Mouse (Mus musculus): ENCODE data around the gene Slc25a29. TPM values are rescaled to one million over a fixed set of nuclear protein-coding genes. Genes with fewer than 3 reads are reported as not detected.

Slc25a29 gene
- total RNA-seq, 2 experiments from 2014 or later, result 14.7 to 15.8 TPM

- intact Hi-C loops (cut with DNase I), result loop anchor here (2.0 kb wide), 1 partner anchor 42 kb away; no protein-coding TSS in a partner anchor
- DNase-seq (ENCODE audit: low spot score in 2 of 2), result no peak
Observed at GRCm38 (mm10) chr12:108836722-108837121, 1.0 kb upstream of the Slc25a29 start.

GRCm38 (mm10) chr12:108835208-108835839, 359 bp downstream of the Slc25a29 start:
- intact Hi-C loops (cut with DNase I), result no loop called here
- DNase-seq (ENCODE audit: low spot score in 2 of 2), result no peak

GRCm38 (mm10) chr12:108834786-108835185, 897 bp downstream of the Slc25a29 start:
- intact Hi-C loops (cut with DNase I), result no loop called here
- no peak for DNase-seq (ENCODE audit: low spot score in 2 of 2)

- DNase-seq (ENCODE audit: low spot score in 2 of 2), result no peak
- intact Hi-C loops (cut with DNase I), result no loop called here
Observed at GRCm38 (mm10) chr12:108834337-108834736, 1.3 kb downstream of the Slc25a29 start.

GRCm38 (mm10) chr12:108833408-108833807, 2.3 kb downstream of the Slc25a29 start:
- DNase-seq (ENCODE audit: low spot score in 2 of 2), result no peak
- intact Hi-C loops (cut with DNase I), result no loop called here

GRCm38 (mm10) chr12:108832851-108833250, 2.8 kb downstream of the Slc25a29 start:
- intact Hi-C loops (cut with DNase I), result no loop called here
- no peak for DNase-seq (ENCODE audit: low spot score in 2 of 2)

- DNase-seq (ENCODE audit: low spot score in 2 of 2), result no peak
- intact Hi-C loops (cut with DNase I), result no loop called here
Observed at GRCm38 (mm10) chr12:108831966-108832643, 3.6 kb downstream of the Slc25a29 start.

- DNase-seq (ENCODE audit: low spot score in 2 of 2), result no peak
- intact Hi-C loops (cut with DNase I), result no loop called here
Observed at GRCm38 (mm10) chr12:108830358-108830757, 5.3 kb downstream of the Slc25a29 start.

- DNase-seq (ENCODE audit: low spot score in 2 of 2), result no peak
- intact Hi-C loops (cut with DNase I), result no loop called here
Observed at GRCm38 (mm10) chr12:108829636-108830035, 6.0 kb downstream of the Slc25a29 start.

- DNase-seq (ENCODE audit: low spot score in 2 of 2), result no peak
- intact Hi-C loops (cut with DNase I), result no loop called here
Observed at GRCm38 (mm10) chr12:108827641-108828040, 8.0 kb downstream of the Slc25a29 start.

- no peak for DNase-seq (ENCODE audit: low spot score in 2 of 2)
- intact Hi-C loops (cut with DNase I), result no loop called here
Observed at GRCm38 (mm10) chr12:108826958-108827535, 8.6 kb downstream of the Slc25a29 start.

- intact Hi-C loops (cut with DNase I), result no loop called here
- no peak for DNase-seq (ENCODE audit: low spot score in 2 of 2)
Observed at GRCm38 (mm10) chr12:108826282-108826957, 9.3 kb downstream of the Slc25a29 start.

- intact Hi-C loops (cut with DNase I), result no loop called here
Observed at GRCm38 (mm10) chr12:108825561-108826224, 10.0 kb downstream of the Slc25a29 start.

GRCm38 (mm10) chr12:108824225-108824874, 11.3 kb downstream of the Slc25a29 start:
- DNase-seq (ENCODE audit: low spot score in 2 of 2), result no peak
- intact Hi-C loops (cut with DNase I), result no loop called here

More at GRCm38 (mm10) chr12:108825561-108826224, 10.0 kb downstream of the Slc25a29 start:
- no peak for DNase-seq (ENCODE audit: low spot score in 2 of 2)

- intact Hi-C loops (cut with DNase I), result no loop called here
- no peak for DNase-seq (ENCODE audit: low spot score in 2 of 2)
Observed at GRCm38 (mm10) chr12:108823036-108823435, 12.6 kb downstream of the Slc25a29 start.

- DNase-seq (ENCODE audit: low spot score in 2 of 2), result no peak
- intact Hi-C loops (cut with DNase I), result no loop called here
Observed at GRCm38 (mm10) chr12:108820461-108820860, 15.2 kb downstream of the Slc25a29 start.

GRCm38 (mm10) chr12:108816569-108816968, 19.1 kb downstream of the Slc25a29 start:
- no peak for DNase-seq (ENCODE audit: low spot score in 2 of 2)
- intact Hi-C loops (cut with DNase I), result no loop called here

- DNase-seq (ENCODE audit: low spot score in 2 of 2), result no peak
- intact Hi-C loops (cut with DNase I), result no loop called here
Observed at GRCm38 (mm10) chr12:108814470-108814869, 21.2 kb downstream of the Slc25a29 start.

- no peak for DNase-seq (ENCODE audit: low spot score in 2 of 2)
- intact Hi-C loops (cut with DNase I), result no loop called here
Observed at GRCm38 (mm10) chr12:108812463-108812862, 23.2 kb downstream of the Slc25a29 start.
